Mouse (Mus musculus): ENCODE results near the gene Decr2. TPM values are rescaled to one million over a fixed set of nuclear protein-coding genes. Genes with fewer than 3 reads are reported as not detected.
A peak's percentile ranks its signal among the peaks of the same experiment; 100 is the strongest.

Decr2 gene
- polyA plus RNA-seq, 1 experiment from 2014 or later = 44.8 TPM

DNA sequence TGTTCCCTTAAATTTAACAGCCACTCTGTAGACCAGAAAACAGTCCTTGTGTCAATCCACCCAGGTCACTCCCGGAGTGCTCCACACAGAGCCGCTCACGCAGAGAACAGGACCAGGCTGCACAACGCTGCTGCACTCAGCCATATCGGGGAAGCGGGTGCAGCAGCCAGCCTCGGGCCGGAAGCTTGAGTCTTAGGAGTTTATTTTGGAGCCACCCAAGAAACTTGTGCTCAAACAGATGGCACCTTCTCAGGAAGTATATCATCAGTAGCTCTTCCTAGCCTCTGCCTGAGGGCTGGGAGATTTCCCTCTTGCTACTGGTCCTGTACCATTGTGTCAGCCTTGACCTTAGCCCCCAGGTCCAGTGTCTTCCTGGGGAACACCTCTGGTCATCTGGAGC, 32.9 kb downstream of the Decr2 start:
- no peak overlapping the region for H3K9ac ChIP-seq (ENCODE audit: low read depth, low read length)
- DNase-seq (ENCODE audit: low spot score) = no peak

DNA sequence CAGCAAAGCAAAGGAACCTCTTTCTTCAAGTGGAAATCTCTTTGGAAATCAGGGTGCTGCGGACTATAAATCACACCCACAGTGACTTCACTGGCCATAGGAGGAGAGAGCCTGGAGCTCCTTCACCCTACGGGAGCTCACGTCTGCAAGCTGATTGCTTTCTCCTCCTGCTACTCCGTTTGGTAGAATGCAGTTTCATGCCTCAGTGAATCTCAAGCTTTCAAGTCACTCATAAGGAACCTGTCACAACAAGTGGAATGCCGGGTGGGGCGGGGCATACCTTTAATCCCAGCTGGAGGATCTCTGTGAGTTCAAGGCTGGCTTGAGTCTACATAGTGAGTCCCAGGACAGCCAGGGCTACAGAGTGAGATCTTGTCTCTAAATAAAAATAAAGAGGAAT, 35.0 kb downstream of the Decr2 start:
- Histone ChIP-seq H3K36me3 (ENCODE audit: insufficient read depth, low read length) (no peaks in the 10 kb centered on the region), H3K27me3 (ENCODE audit: insufficient read depth, low read length) (no peaks in the 10 kb centered on the region), H3K4me1 (replicated peaks; ENCODE audit: insufficient read depth, low read length) (peaks cover 12% of the 10 kb centered on the region; the same call in 1 of the 2 replicates), H3K27ac (peak overlapping the region; percentile 77), H3K9ac (ENCODE audit: low read depth, low read length) (no peak overlapping the region), H3K4me3 (replicated peaks; ENCODE audit: low read depth, low read length) (no peak overlapping the region), H3K9me3 (replicated peaks; ENCODE audit: low read length) (no peaks in the 10 kb centered on the region), H3K4me2 (ENCODE audit: low read length) (no peak overlapping the region; the same call in 1 of the 2 replicates)
- ATAC-seq (replicated peaks; ENCODE audit: low FRiP score, low read depth) (peak; percentile 66), DNase-seq (ENCODE audit: low spot score) (peak; percentile 65)
- TF ChIP-seq CTCF (IDR thresholded peaks at IDR 0.05; ENCODE audit: low read depth) = no peak
- 30% methylated on average over 6 of the region's 6 CpGs for WGBS

More for the DNA sequence above, 32.9 kb downstream of the Decr2 start:
- H3K4me2 ChIP-seq (ENCODE audit: low read length) = no peak overlapping the region
- 64% methylated on average over 8 of the region's 8 CpGs for WGBS
- no peak overlapping the region for H3K27ac ChIP-seq
- TF ChIP-seq CTCF (IDR thresholded peaks at IDR 0.05; ENCODE audit: low read depth) = no peak
- H3K4me1 ChIP-seq (replicated peaks; ENCODE audit: insufficient read depth, low read length) = peaks cover 12% of the 10 kb centered on the region; the same call in 1 of the 2 replicates
- ATAC-seq (replicated peaks; ENCODE audit: low FRiP score, low read depth) = no peak
- no peaks in the 10 kb centered on the region for H3K9me3 ChIP-seq (replicated peaks; ENCODE audit: low read length)
- no peaks in the 10 kb centered on the region for H3K27me3 ChIP-seq (ENCODE audit: insufficient read depth, low read length)
- no peak overlapping the region for H3K4me3 ChIP-seq (replicated peaks; ENCODE audit: low read depth, low read length)
- H3K36me3 ChIP-seq (ENCODE audit: insufficient read depth, low read length) = no peaks in the 10 kb centered on the region

DNA sequence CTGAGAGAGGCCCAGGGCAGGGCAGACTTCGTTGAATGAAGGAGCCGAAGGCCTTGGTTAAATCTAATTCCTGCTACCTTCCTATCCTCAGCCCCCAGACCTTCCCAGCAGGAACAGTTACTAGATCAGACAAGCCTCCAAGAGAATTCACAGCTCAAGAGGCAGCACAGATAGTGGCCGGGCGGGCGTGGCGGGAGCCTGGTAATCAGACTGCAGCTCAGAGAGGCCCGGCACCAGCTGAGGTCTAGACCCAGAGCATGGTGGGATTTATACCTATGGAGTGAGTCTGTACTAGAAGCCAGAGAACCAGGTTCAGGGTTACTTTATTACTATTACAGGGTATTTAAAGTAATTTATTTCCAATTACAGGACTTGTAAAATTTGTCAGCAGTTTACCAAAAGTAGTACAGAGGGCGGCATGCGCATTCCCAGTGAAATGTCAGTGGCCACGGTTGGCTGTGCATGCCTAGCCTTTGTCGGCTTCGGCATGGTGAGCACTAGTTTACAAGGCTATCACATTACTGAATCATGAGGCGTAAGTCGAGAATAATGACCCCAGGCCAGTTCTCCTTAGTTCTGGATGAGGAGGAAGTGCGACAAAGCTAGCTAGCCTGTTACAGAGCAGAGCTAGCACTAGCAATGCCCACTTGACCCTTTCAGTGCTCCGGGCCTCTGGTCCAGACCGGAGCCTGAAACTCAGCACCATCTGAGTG, 35.8 kb downstream of the Decr2 start:
- H3K27ac ChIP-seq = peak overlapping the region; percentile 77
- H3K4me3 ChIP-seq (replicated peaks; ENCODE audit: low read depth, low read length) = no peak overlapping the region
- H3K27me3 ChIP-seq (ENCODE audit: insufficient read depth, low read length) = no peaks in the 10 kb centered on the region
- peak; percentile 23; the same call in 1 of the 2 replicates for TF ChIP-seq CTCF (IDR thresholded peaks at IDR 0.05; ENCODE audit: low read depth)
- DNase-seq (ENCODE audit: low spot score) (peak; percentile 92), ATAC-seq (replicated peaks; ENCODE audit: low FRiP score, low read depth) (peak; percentile 87)
- no peak overlapping the region for H3K4me2 ChIP-seq (ENCODE audit: low read length)
- WGBS = 32% methylated on average over 17 of the region's 17 CpGs
- H3K9me3 ChIP-seq (replicated peaks; ENCODE audit: low read length) = no peaks in the 10 kb centered on the region
- H3K36me3 ChIP-seq (ENCODE audit: insufficient read depth, low read length) = no peaks in the 10 kb centered on the region
- H3K4me1 ChIP-seq (replicated peaks; ENCODE audit: insufficient read depth, low read length) = peaks cover 12% of the 10 kb centered on the region; the same call in 1 of the 2 replicates
- no peak overlapping the region for H3K9ac ChIP-seq (ENCODE audit: low read depth, low read length)

DNA sequence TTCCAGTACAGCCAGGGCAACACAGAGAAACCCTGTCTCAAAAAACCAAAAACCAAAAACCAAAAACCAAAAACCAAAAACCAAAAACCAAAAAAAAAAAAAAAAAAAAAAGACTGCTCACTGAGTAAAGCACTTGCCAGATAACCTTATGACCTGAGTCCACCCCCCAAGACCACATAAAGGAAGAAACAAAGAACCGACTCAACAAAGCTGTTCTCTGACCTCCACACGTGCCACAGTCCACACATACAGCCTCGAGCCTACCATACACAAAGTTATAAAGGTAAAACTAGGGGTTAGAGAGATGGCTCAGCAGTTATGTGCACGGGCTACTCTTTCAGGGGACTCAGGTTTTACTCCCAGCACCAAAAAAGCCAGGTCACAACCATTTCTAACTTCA, 37.4 kb downstream of the Decr2 start:
- WGBS = 86% methylated on average over 4 of the region's 4 CpGs
- Histone ChIP-seq H3K9me3 (replicated peaks; ENCODE audit: low read length) (no peaks in the 10 kb centered on the region), H3K4me2 (ENCODE audit: low read length) (no peak overlapping the region), H3K36me3 (ENCODE audit: insufficient read depth, low read length) (no peaks in the 10 kb centered on the region), H3K4me3 (replicated peaks; ENCODE audit: low read depth, low read length) (no peak overlapping the region), H3K27ac (no peak overlapping the region), H3K4me1 (replicated peaks; ENCODE audit: insufficient read depth, low read length) (peaks cover 12% of the 10 kb centered on the region; the same call in 1 of the 2 replicates), H3K9ac (ENCODE audit: low read depth, low read length) (no peak overlapping the region), H3K27me3 (ENCODE audit: insufficient read depth, low read length) (no peaks in the 10 kb centered on the region)
- no peak for TF ChIP-seq CTCF (IDR thresholded peaks at IDR 0.05; ENCODE audit: low read depth)
- DNase-seq (ENCODE audit: low spot score) (no peak), ATAC-seq (replicated peaks; ENCODE audit: low FRiP score, low read depth) (no peak)

DNA sequence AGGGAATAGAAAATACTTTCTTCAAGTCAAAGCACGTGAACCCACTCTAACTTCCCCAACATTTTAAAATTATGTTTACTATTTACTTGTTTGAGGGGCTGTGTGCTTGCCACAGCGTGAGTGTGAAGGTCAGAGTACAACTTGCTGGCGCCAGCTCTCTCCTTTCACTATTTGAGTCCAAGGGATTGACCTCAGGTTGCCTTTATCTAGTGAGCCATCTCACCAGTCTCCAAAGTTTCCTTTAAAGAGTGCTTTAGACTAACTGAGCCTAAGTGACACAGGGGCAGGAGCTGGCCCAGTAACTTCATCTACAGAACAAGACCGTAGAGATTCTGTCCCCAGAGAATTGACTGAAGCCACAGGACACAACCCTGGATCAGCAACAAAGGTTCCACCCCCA, 38.1 kb downstream of the Decr2 start:
- WGBS = 80% methylated on average over 4 of the region's 4 CpGs
- DNase-seq (ENCODE audit: low spot score) (no peak), ATAC-seq (replicated peaks; ENCODE audit: low FRiP score, low read depth) (no peak)
- Histone ChIP-seq H3K4me3 (replicated peaks; ENCODE audit: low read depth, low read length) (no peak overlapping the region), H3K9me3 (replicated peaks; ENCODE audit: low read length) (no peaks in the 10 kb centered on the region), H3K9ac (ENCODE audit: low read depth, low read length) (no peak overlapping the region), H3K4me1 (replicated peaks; ENCODE audit: insufficient read depth, low read length) (peaks cover 9% of the 10 kb centered on the region; the same call in 1 of the 2 replicates), H3K27ac (no peak overlapping the region), H3K36me3 (ENCODE audit: insufficient read depth, low read length) (no peaks in the 10 kb centered on the region), H3K27me3 (ENCODE audit: insufficient read depth, low read length) (no peaks in the 10 kb centered on the region), H3K4me2 (ENCODE audit: low read length) (no peak overlapping the region)
- TF ChIP-seq CTCF (IDR thresholded peaks at IDR 0.05; ENCODE audit: low read depth) = no peak

DNA sequence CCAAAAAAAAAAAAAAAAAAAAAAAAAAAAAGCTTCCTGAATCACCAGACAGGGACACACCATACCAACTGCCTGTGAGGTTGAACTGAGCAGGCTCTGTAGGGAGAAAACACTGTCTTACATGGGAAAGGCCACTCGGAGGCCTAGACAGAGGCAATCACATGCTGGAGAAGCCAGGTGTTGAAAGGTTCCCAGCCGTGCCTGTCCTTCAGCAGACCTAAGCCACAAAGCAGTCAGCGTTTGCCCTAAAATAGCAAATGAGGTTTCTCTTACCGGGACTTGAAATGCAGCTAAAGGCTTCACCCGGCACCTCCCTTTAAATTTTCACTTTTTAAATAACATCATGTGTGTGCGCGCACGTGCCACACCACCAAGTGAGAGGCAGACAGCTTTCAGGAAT, 42.0 kb downstream of the Decr2 start:
- Histone ChIP-seq H3K9me3 (replicated peaks; ENCODE audit: low read length) (no peaks in the 10 kb centered on the region), H3K36me3 (ENCODE audit: insufficient read depth, low read length) (no peaks in the 10 kb centered on the region), H3K4me3 (replicated peaks; ENCODE audit: low read depth, low read length) (no peak overlapping the region), H3K27ac (no peak overlapping the region), H3K4me1 (replicated peaks; ENCODE audit: insufficient read depth, low read length) (no peaks in the 10 kb centered on the region), H3K9ac (ENCODE audit: low read depth, low read length) (no peak overlapping the region), H3K4me2 (ENCODE audit: low read length) (no peak overlapping the region), H3K27me3 (ENCODE audit: insufficient read depth, low read length) (no peaks in the 10 kb centered on the region)
- DNase-seq (ENCODE audit: low spot score) (no peak), ATAC-seq (replicated peaks; ENCODE audit: low FRiP score, low read depth) (no peak)
- TF ChIP-seq CTCF (IDR thresholded peaks at IDR 0.05; ENCODE audit: low read depth) = no peak
- WGBS = 82% methylated on average over 8 of the region's 8 CpGs
